Mouse (Mus musculus): ENCODE measurements at regions not wholly inside any gene's neighbourhood (a gene's known extent, or its start where the extent isn't known, plus 50 kb on each side); places are given as distances from the start of the nearest gene placed in this dataset.

GRCm38 (mm10) chr4:82183974-82184373 lies 521.6 kb downstream of the Nfib start:
- H3K36me3 ChIP-seq: no peaks in the 10 kb centered on the region
- no peaks in the 10 kb centered on the region for H3K9me3 ChIP-seq
- 91% methylated on average over 1 of the region's 1 CpGs for WGBS
- H3K4me3 ChIP-seq: no peak overlapping the region
- no peak overlapping the region for H3K27ac ChIP-seq
- no peaks in the 10 kb centered on the region for H3K4me1 ChIP-seq
- H3K4me2 ChIP-seq (replicated peaks): no peak overlapping the region
- no peak overlapping the region for H3K9ac ChIP-seq
- H3K27me3 ChIP-seq (replicated peaks): no peaks in the 10 kb centered on the region
- no peak for ATAC-seq (ENCODE audit: low FRiP score, low read depth)

GRCm38 (mm10) chr4:82178112-82178511 lies 527.4 kb downstream of the Nfib start:
- Histone ChIP-seq H3K36me3 (no peaks in the 10 kb centered on the region), H3K27me3 (replicated peaks) (no peaks in the 10 kb centered on the region), H3K4me2 (replicated peaks) (no peak overlapping the region), H3K27ac (no peak overlapping the region), H3K4me3 (no peak overlapping the region), H3K4me1 (no peaks in the 10 kb centered on the region), H3K9ac (no peak overlapping the region), H3K9me3 (no peaks in the 10 kb centered on the region)
- WGBS: 95% methylated on average over 5 of the region's 5 CpGs
- ATAC-seq (ENCODE audit: low FRiP score, low read depth): no peak

- no peak overlapping the region for H3K4me2 ChIP-seq (replicated peaks)
- no peaks in the 10 kb centered on the region for H3K4me1 ChIP-seq
- H3K27me3 ChIP-seq (replicated peaks): no peaks in the 10 kb centered on the region
- no peaks in the 10 kb centered on the region for H3K9me3 ChIP-seq
- no peaks in the 10 kb centered on the region for H3K36me3 ChIP-seq
- no peak overlapping the region for H3K27ac ChIP-seq
- ATAC-seq (ENCODE audit: low FRiP score, low read depth): no peak
- H3K4me3 ChIP-seq: no peak overlapping the region
- H3K9ac ChIP-seq: no peak overlapping the region
- 92% methylated on average over 8 of the region's 8 CpGs for WGBS
These were observed 528.8 kb downstream of the Nfib start for GRCm38 (mm10) chr4:82176723-82177122.

- Histone ChIP-seq H3K36me3 (no peaks in the 10 kb centered on the region), H3K9ac (no peak overlapping the region), H3K27me3 (replicated peaks) (no peaks in the 10 kb centered on the region), H3K4me2 (replicated peaks) (no peak overlapping the region), H3K4me1 (no peaks in the 10 kb centered on the region), H3K9me3 (no peaks in the 10 kb centered on the region), H3K4me3 (no peak overlapping the region), H3K27ac (no peak overlapping the region)
- 78% methylated on average over 17 of the region's 17 CpGs for WGBS
- no peak for ATAC-seq (ENCODE audit: low FRiP score, low read depth)
These were observed 532.0 kb downstream of the Nfib start for GRCm38 (mm10) chr4:82173461-82174085.

- H3K9me3 ChIP-seq: no peaks in the 10 kb centered on the region
- no peaks in the 10 kb centered on the region for H3K27me3 ChIP-seq (replicated peaks)
- no peaks in the 10 kb centered on the region for H3K4me1 ChIP-seq
- ATAC-seq (ENCODE audit: low FRiP score, low read depth): no peak
- no peak overlapping the region for H3K4me2 ChIP-seq (replicated peaks)
- WGBS: 72% methylated on average over 4 of the region's 4 CpGs
- no peak overlapping the region for H3K4me3 ChIP-seq
- H3K36me3 ChIP-seq: no peaks in the 10 kb centered on the region
- no peak overlapping the region for H3K27ac ChIP-seq
- no peak overlapping the region for H3K9ac ChIP-seq
These were observed 534.6 kb downstream of the Nfib start for GRCm38 (mm10) chr4:82170930-82171329.

GRCm38 (mm10) chr4:82168032-82168431 lies 537.5 kb downstream of the Nfib start:
- no peaks in the 10 kb centered on the region for H3K9me3 ChIP-seq
- H3K9ac ChIP-seq: no peak overlapping the region
- 86% methylated on average over 5 of the region's 5 CpGs for WGBS
- no peak overlapping the region for H3K4me3 ChIP-seq
- no peaks in the 10 kb centered on the region for H3K36me3 ChIP-seq
- no peaks in the 10 kb centered on the region for H3K4me1 ChIP-seq
- H3K27ac ChIP-seq: no peak overlapping the region
- ATAC-seq (ENCODE audit: low FRiP score, low read depth): no peak
- no peak overlapping the region for H3K4me2 ChIP-seq (replicated peaks)
- no peaks in the 10 kb centered on the region for H3K27me3 ChIP-seq (replicated peaks)

GRCm38 (mm10) chr4:82167396-82167795 lies 538.2 kb downstream of the Nfib start:
- Histone ChIP-seq H3K27me3 (replicated peaks) (no peaks in the 10 kb centered on the region), H3K27ac (no peak overlapping the region), H3K4me1 (no peaks in the 10 kb centered on the region), H3K36me3 (no peaks in the 10 kb centered on the region), H3K4me2 (replicated peaks) (no peak overlapping the region), H3K9me3 (no peaks in the 10 kb centered on the region), H3K9ac (no peak overlapping the region), H3K4me3 (no peak overlapping the region)
- WGBS: 76% methylated on average over 5 of the region's 5 CpGs
- ATAC-seq (ENCODE audit: low FRiP score, low read depth): no peak

GRCm38 (mm10) chr4:82166826-82167225 lies 538.7 kb downstream of the Nfib start:
- WGBS: 93% methylated on average over 1 of the region's 1 CpGs
- Histone ChIP-seq H3K4me3 (no peak overlapping the region), H3K36me3 (no peaks in the 10 kb centered on the region), H3K27me3 (replicated peaks) (no peaks in the 10 kb centered on the region), H3K27ac (no peak overlapping the region), H3K9ac (no peak overlapping the region), H3K4me1 (no peaks in the 10 kb centered on the region), H3K4me2 (replicated peaks) (no peak overlapping the region), H3K9me3 (no peaks in the 10 kb centered on the region)
- no peak for ATAC-seq (ENCODE audit: low FRiP score, low read depth)

GRCm38 (mm10) chr4:82166087-82166486 lies 539.5 kb downstream of the Nfib start:
- H3K36me3 ChIP-seq: no peaks in the 10 kb centered on the region
- H3K4me1 ChIP-seq: no peaks in the 10 kb centered on the region
- H3K27ac ChIP-seq: no peak overlapping the region
- H3K4me2 ChIP-seq (replicated peaks): no peak overlapping the region
- H3K4me3 ChIP-seq: no peak overlapping the region
- WGBS: 95% methylated on average over 6 of the region's 6 CpGs
- ATAC-seq (ENCODE audit: low FRiP score, low read depth): no peak
- no peak overlapping the region for H3K9ac ChIP-seq
- H3K27me3 ChIP-seq (replicated peaks): no peaks in the 10 kb centered on the region
- H3K9me3 ChIP-seq: no peaks in the 10 kb centered on the region

- 41% methylated on average over 1 of the region's 1 CpGs for WGBS
- Histone ChIP-seq H3K36me3 (no peaks in the 10 kb centered on the region), H3K27ac (no peak overlapping the region), H3K9me3 (no peaks in the 10 kb centered on the region), H3K27me3 (replicated peaks) (no peaks in the 10 kb centered on the region), H3K9ac (no peak overlapping the region), H3K4me2 (replicated peaks) (no peak overlapping the region), H3K4me3 (no peak overlapping the region), H3K4me1 (no peaks in the 10 kb centered on the region)
- no peak for ATAC-seq (ENCODE audit: low FRiP score, low read depth)
These were observed 541.5 kb downstream of the Nfib start for GRCm38 (mm10) chr4:82164058-82164457.

GRCm38 (mm10) chr4:82161818-82162217 lies 543.7 kb downstream of the Nfib start:
- H3K27ac ChIP-seq: no peak overlapping the region
- 68% methylated on average over 2 of the region's 2 CpGs for WGBS
- no peak for ATAC-seq (ENCODE audit: low FRiP score, low read depth)

GRCm38 (mm10) chr4:82161232-82161631 lies 544.3 kb downstream of the Nfib start:
- no peaks in the 10 kb centered on the region for H3K27me3 ChIP-seq (replicated peaks)
- no peaks in the 10 kb centered on the region for H3K9me3 ChIP-seq
- 93% methylated on average over 2 of the region's 2 CpGs for WGBS
- H3K4me2 ChIP-seq (replicated peaks): no peak overlapping the region
- no peak overlapping the region for H3K27ac ChIP-seq
- no peak overlapping the region for H3K9ac ChIP-seq
- H3K36me3 ChIP-seq: no peaks in the 10 kb centered on the region
- no peak overlapping the region for H3K4me3 ChIP-seq
- H3K4me1 ChIP-seq: no peaks in the 10 kb centered on the region
- ATAC-seq (ENCODE audit: low FRiP score, low read depth): no peak

More at GRCm38 (mm10) chr4:82161818-82162217, 543.7 kb downstream of the Nfib start:
- Histone ChIP-seq H3K27me3 (replicated peaks) (no peaks in the 10 kb centered on the region), H3K4me2 (replicated peaks) (no peak overlapping the region), H3K4me3 (no peak overlapping the region), H3K4me1 (no peaks in the 10 kb centered on the region), H3K36me3 (no peaks in the 10 kb centered on the region), H3K9me3 (no peaks in the 10 kb centered on the region), H3K9ac (no peak overlapping the region)

- Histone ChIP-seq H3K27ac (no peak overlapping the region), H3K9me3 (no peaks in the 10 kb centered on the region), H3K4me3 (no peak overlapping the region), H3K4me2 (replicated peaks) (no peak overlapping the region), H3K4me1 (no peaks in the 10 kb centered on the region), H3K27me3 (replicated peaks) (no peaks in the 10 kb centered on the region), H3K9ac (no peak overlapping the region), H3K36me3 (no peaks in the 10 kb centered on the region)
- 81% methylated on average over 5 of the region's 5 CpGs for WGBS
- no peak for ATAC-seq (ENCODE audit: low FRiP score, low read depth)
These were observed 545.3 kb downstream of the Nfib start for GRCm38 (mm10) chr4:82160233-82160632.
